Mouse (Mus musculus) E14TG2a.4 (cell line): ENCODE results near the gene Fzd7.

ENCODE experiments used
- CTCF ChIP-seq: conservative IDR thresholded peaks from 2 replicates; pipeline ENCODE4 v1.5.1; 2014; ENCODE audit warnings: low read length
- POU5F1 ChIP-seq: IDR thresholded peaks from 2 replicates; pipeline ENCODE4 v1.6.1; 2014; ENCODE audit warnings: low read length, borderline replicate concordance

DNA sequence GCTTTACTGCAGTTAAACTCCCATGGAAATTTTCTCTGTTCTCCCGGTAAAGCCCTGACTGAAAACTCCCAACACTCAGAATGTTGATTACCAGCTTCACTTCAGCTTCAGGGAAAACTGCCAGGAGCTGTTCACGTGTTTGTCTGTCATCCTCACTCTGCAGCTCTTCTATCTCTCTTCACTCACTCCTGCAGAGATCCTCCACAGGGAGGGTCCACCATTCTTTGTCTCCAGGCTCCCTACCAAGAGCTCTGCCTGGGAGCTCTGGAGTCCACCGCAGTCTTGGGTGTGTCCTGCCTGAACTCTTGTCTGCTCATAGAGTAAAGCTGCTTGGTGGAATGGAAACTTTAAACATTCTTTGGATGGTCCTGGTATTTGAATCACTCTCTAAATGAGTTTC, 25.4 kb upstream of the Fzd7 start:
- TF ChIP-seq CTCF (no peak), POU5F1 (no peak)
